Mouse (Mus musculus) liver, embryonic 12.5 days (tissue): Measurements from ENCODE around the gene Slc30a7. TPM values are rescaled to one million over a fixed set of nuclear protein-coding genes. Genes with fewer than 3 reads are reported as not detected.

Experiments
- ATAC-seq: fragments of 200-750 bp; cut with Nextera tagmentation; 2 replicates; pipeline ENCODE4 v1.8.0; 2017; ENCODE audit warnings: moderate number of reproducible peaks, mild to moderate bottlenecking, moderate library complexity
- H3K27ac ChIP-seq: fragments of 300-500 bp; sonication (generic); 2 replicates; pipeline ENCODE4 v1.5.1; 2016; ENCODE audit warnings: mild to moderate bottlenecking
- H3K27me3 ChIP-seq: fragments of 300-500 bp; sonication (generic); replicated peaks from 2 replicates; pipeline ENCODE4 v1.6.1; 2016; ENCODE audit warnings: mild to moderate bottlenecking, moderate library complexity
- H3K36me3 ChIP-seq: fragments of 300-500 bp; sonication (generic); 2 replicates; pipeline ENCODE4 v1.6.1; 2016; ENCODE audit warnings: mild to moderate bottlenecking, moderate library complexity
- H3K4me1 ChIP-seq: fragments of 300-500 bp; sonication (generic); 2 replicates; pipeline ENCODE4 v1.6.1; 2016
- H3K4me2 ChIP-seq: fragments of 300-500 bp; sonication (generic); 2 replicates; pipeline ENCODE4 v1.6.1; 2016; ENCODE audit warnings: mild to moderate bottlenecking, moderate library complexity
- H3K4me3 ChIP-seq: fragments of 300-500 bp; sonication (generic); 2 replicates; pipeline ENCODE4 v1.5.1; 2016; ENCODE audit warnings: mild to moderate bottlenecking, moderate library complexity
- H3K9ac ChIP-seq: fragments of 300-500 bp; sonication (generic); 2 replicates; pipeline ENCODE4 v1.6.1; 2016; ENCODE audit warnings: mild to moderate bottlenecking, moderate library complexity
- H3K9me3 ChIP-seq: fragments of 300-500 bp; sonication (generic); replicated peaks from 2 replicates; pipeline ENCODE4 v1.6.1; 2016; ENCODE audit warnings: mild to moderate bottlenecking, moderate library complexity
- WGBS: fragments of 180-500 bp; shearing (Covaris S2); methylation state at CpG from one replicate; pipeline ENCODE4 v1.1.7; 2016; ENCODE audit not compliant: insufficient replicate concordance; 5-methylcytosine and 5-hydroxymethylcytosine counted together
- polyA plus RNA-seq: library from polyadenylated mRNA; unstranded; fragments of >200 nt; fragmentation: Nextera tagmentation; extraction: Ambion mirVana; gene quantifications from 2 replicates; pipeline ENCODE4 v1.2.1, GENCODE M21; 2016

Slc30a7 gene
- polyA plus RNA-seq, 1 experiment from 2014 or later = 14.2 TPM

DNA sequence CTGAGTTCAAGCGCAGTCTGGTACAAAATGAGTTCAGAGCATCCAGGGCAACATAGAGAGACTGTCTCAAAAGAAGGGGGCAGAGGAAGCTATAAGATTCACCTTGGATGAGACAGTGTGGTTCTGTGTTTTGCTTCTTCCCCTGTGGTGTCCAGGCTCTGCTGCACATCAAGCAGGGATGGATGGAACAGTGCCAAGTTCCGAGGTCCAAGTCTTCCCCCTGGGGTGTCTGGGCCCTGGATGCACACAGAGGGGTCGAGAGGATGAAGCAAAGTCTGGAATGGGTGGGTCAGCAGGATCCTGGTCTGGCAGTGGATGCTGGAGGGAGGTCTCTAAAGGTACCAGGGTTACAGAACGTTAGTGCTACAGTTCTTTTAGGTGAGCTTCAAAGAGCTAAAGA lies 11.4 kb upstream of the Slc30a7 start:
- 65% methylated on average over 4 of the region's 4 CpGs for WGBS
- Histone ChIP-seq H3K9ac (no peak overlapping the region), H3K27me3 (no peaks in the 10 kb centered on the region), H3K36me3 (no peaks in the 10 kb centered on the region), H3K4me1 (no peaks in the 10 kb centered on the region), H3K27ac (no peak overlapping the region), H3K9me3 (no peaks in the 10 kb centered on the region), H3K4me2 (no peak overlapping the region), H3K4me3 (no peak overlapping the region)
- ATAC-seq = no peak

GRCm38 (mm10) chr3:116016116-116016515 lies 8.9 kb upstream of the Slc30a7 start:
- 81% methylated on average over 13 of the region's 13 CpGs for WGBS
- Histone ChIP-seq H3K4me3 (no peak overlapping the region), H3K9me3 (no peaks in the 10 kb centered on the region), H3K4me2 (no peak overlapping the region), H3K27ac (no peak overlapping the region), H3K27me3 (no peaks in the 10 kb centered on the region), H3K4me1 (no peaks in the 10 kb centered on the region), H3K9ac (no peak overlapping the region), H3K36me3 (no peaks in the 10 kb centered on the region)
- ATAC-seq = no peak

GRCm38 (mm10) chr3:116014901-116015300 lies 7.7 kb upstream of the Slc30a7 start:
- ATAC-seq = no peak
- Histone ChIP-seq H3K4me2 (no peak overlapping the region), H3K4me1 (no peaks in the 10 kb centered on the region), H3K9me3 (no peaks in the 10 kb centered on the region), H3K27ac (no peak overlapping the region), H3K27me3 (no peaks in the 10 kb centered on the region), H3K4me3 (no peak overlapping the region), H3K9ac (no peak overlapping the region), H3K36me3 (no peaks in the 10 kb centered on the region)
- WGBS = 74% methylated on average over 6 of the region's 6 CpGs

- WGBS = 80% methylated on average over 17 of the region's 17 CpGs
- Histone ChIP-seq H3K9ac (no peak overlapping the region), H3K4me3 (no peak overlapping the region), H3K36me3 (peaks cover 9% of the 10 kb centered on the region; the same call in 1 of the 2 replicates), H3K27me3 (no peaks in the 10 kb centered on the region), H3K4me2 (no peak overlapping the region), H3K4me1 (peaks cover 33% of the 10 kb centered on the region), H3K27ac (no peak overlapping the region), H3K9me3 (no peaks in the 10 kb centered on the region)
- no peak for ATAC-seq
These were observed 2.6 kb upstream of the Slc30a7 start for GRCm38 (mm10) chr3:116009622-116010344.

DNA sequence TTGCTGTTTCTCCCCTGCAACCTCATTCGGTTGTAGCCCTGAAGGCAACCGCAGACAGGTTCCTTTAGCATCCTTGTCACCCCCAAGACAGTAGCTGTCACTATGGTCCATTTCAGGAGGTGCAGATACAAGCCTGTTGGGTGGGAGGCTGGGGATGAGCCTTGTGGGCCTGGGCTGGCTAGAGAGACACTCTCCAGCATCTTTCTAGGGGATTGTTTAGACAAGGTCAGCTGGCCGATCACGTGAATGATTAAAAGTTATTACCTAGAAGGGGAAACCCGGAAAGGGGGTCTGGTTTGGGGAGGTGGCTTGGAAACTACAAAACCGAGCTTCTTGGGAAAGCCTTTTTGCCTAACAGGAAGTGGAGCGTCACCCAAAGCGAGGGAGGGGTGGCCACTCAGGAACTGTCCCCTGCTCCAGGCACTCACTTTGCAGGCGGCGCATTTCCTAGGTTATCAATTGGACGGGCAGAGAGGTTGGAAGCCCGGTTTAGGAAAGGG lies 785 bp upstream of the Slc30a7 start:
- peak; percentile 48 for ATAC-seq
- WGBS = 1% methylated on average over 12 of the region's 12 CpGs
- Histone ChIP-seq H3K36me3 (peaks cover 23% of the 10 kb centered on the region; the same call in 1 of the 2 replicates), H3K4me3 (peak overlapping the region; percentile 83), H3K9ac (peak overlapping the region; percentile 82), H3K27ac (peak overlapping the region; percentile 72), H3K4me1 (peaks cover 37% of the 10 kb centered on the region), H3K9me3 (no peaks in the 10 kb centered on the region), H3K4me2 (peak overlapping the region; percentile 98), H3K27me3 (no peaks in the 10 kb centered on the region)

DNA sequence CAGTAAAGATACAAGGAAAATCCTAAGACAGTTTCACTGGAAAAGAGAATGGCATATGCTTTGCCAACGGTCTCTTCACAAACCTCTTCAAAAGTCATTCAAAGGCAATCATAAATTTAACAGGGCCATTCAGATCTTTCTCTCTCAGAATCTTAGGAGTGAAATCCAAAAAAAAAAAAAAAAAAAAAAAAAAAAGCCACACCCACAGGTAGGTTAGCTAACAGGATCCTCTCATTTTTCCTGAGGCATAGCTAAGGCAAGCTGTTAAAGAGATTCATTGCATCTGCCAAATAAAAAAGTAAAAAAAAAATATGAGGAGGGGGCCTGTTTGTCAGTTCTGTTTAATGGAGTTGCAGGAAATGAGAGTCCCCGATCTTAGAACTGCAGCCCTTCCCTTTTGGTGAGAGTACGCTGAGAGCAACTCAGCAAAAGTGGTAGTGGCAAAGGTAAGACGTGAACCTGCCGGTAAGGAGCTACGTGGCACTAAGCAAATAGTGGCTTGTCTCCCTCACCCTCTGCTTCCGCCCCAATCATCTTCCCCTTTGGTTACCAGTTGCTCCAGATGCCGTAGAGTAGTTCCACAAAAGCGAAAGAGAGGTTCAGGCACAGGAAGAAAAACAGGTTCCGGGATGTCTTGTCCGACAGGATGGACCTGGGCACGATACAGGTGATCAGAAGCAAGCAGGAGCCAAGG lies 775 bp downstream of the Slc30a7 start:
- Histone ChIP-seq H3K27ac (peak overlapping the region; percentile 68), H3K27me3 (no peaks in the 10 kb centered on the region), H3K4me1 (peaks cover 37% of the 10 kb centered on the region), H3K9me3 (no peaks in the 10 kb centered on the region), H3K4me3 (peak overlapping the region; percentile 83), H3K36me3 (peaks cover 32% of the 10 kb centered on the region), H3K4me2 (peak overlapping the region; percentile 98), H3K9ac (peak overlapping the region; percentile 82)
- WGBS = 6% methylated on average over 12 of the region's 12 CpGs
- ATAC-seq = peak; percentile 25; the same call in 1 of the 2 replicates

DNA sequence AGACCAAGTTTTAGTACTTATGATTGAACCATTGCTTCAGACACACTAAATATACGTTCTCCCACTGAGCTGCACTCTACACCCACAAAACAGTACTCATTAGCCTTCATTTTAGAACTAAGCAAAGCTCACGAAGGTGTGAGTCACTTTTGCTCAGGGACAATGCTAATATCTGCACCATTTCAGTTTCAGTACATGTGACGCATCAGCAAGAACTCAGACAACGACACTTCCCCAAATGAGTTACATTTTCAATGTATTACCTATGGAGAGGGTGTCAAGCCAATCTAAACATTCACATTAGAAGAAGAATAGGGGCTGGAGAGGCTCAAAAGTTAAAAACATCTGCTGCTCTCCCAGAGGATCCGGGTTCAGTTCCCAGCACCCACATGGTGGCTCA lies 10.3 kb downstream of the Slc30a7 start:
- Histone ChIP-seq H3K27ac (no peak overlapping the region), H3K4me2 (no peak overlapping the region), H3K9me3 (no peaks in the 10 kb centered on the region), H3K27me3 (no peaks in the 10 kb centered on the region), H3K9ac (no peak overlapping the region), H3K4me1 (no peaks in the 10 kb centered on the region), H3K4me3 (no peak overlapping the region), H3K36me3 (peaks cover 50% of the 10 kb centered on the region)
- 76% methylated on average over 5 of the region's 5 CpGs for WGBS
- ATAC-seq = no peak

DNA sequence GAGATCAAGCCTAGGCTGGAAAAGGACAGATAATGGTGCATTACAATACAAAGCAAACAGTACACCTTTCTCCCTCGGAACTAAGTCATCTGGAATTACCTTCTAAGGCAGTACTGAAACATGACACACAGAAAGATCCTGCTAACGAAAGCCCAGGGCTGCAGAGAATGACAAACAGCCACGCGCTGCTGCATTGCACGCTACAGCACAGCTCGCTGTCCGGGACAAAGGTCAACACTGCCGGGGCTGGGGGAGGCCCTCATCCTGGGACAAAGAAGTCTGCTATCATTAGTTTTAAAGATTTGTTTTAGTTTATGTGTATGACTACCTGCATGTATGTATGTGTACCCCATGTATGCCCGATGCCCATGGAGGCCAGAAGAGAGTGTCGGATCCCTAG lies 14.2 kb downstream of the Slc30a7 start:
- Histone ChIP-seq H3K4me3 (no peak overlapping the region), H3K27ac (no peak overlapping the region), H3K4me1 (no peaks in the 10 kb centered on the region), H3K27me3 (no peaks in the 10 kb centered on the region), H3K4me2 (no peak overlapping the region), H3K9me3 (no peaks in the 10 kb centered on the region), H3K9ac (no peak overlapping the region), H3K36me3 (peaks cover 51% of the 10 kb centered on the region)
- ATAC-seq = peak; percentile 49; the same call in 1 of the 2 replicates
- WGBS = 79% methylated on average over 10 of the region's 10 CpGs

DNA sequence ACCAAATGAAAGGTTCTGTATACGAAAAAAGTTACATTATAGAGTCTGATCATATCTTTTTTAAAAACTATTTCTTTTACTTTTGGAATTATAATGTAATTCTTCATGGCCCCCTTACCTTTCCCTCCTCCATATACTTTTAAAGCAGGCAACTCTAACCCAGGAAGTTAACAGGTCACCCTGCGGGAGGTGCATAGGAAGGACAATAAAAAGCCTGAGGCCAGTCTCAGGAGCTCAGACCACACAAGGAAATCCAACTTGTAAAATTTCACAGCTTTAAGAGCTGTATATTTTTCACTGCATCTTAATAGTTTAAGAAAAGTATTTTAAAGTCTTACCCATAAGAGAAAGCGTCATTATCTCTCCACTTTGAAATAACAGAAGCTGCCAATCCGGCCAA lies 14.6 kb downstream of the Slc30a7 start:
- Histone ChIP-seq H3K9ac (no peak overlapping the region), H3K4me3 (no peak overlapping the region), H3K4me1 (no peaks in the 10 kb centered on the region), H3K27ac (no peak overlapping the region), H3K36me3 (peaks cover 49% of the 10 kb centered on the region), H3K4me2 (no peak overlapping the region), H3K27me3 (no peaks in the 10 kb centered on the region), H3K9me3 (no peaks in the 10 kb centered on the region)
- WGBS = 71% methylated on average over 4 of the region's 4 CpGs
- ATAC-seq = no peak

DNA sequence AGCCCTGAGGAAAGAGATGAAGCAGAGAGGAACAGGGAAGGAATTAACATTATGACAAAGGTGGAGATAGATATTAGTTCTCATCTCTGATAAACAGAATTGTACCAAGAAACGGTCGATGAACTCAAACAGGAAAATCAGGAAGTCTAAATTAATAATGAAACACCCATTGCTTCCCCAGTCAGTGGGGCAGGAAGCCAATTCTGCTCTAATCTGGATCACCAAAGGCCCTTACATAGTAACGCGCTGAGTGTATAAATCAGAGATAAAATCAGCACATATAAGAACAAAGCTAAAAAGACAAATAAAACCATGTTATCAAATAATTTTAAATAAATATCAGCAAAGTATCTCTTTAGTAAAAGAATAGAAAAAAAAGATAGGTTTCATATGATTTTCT lies 15.1 kb downstream of the Slc30a7 start:
- Histone ChIP-seq H3K9me3 (no peaks in the 10 kb centered on the region), H3K36me3 (peaks cover 49% of the 10 kb centered on the region), H3K4me3 (no peak overlapping the region), H3K9ac (no peak overlapping the region), H3K27ac (no peak overlapping the region), H3K4me1 (no peaks in the 10 kb centered on the region), H3K4me2 (no peak overlapping the region), H3K27me3 (no peaks in the 10 kb centered on the region)
- no peak for ATAC-seq
- WGBS = 60% methylated on average over 4 of the region's 4 CpGs

DNA sequence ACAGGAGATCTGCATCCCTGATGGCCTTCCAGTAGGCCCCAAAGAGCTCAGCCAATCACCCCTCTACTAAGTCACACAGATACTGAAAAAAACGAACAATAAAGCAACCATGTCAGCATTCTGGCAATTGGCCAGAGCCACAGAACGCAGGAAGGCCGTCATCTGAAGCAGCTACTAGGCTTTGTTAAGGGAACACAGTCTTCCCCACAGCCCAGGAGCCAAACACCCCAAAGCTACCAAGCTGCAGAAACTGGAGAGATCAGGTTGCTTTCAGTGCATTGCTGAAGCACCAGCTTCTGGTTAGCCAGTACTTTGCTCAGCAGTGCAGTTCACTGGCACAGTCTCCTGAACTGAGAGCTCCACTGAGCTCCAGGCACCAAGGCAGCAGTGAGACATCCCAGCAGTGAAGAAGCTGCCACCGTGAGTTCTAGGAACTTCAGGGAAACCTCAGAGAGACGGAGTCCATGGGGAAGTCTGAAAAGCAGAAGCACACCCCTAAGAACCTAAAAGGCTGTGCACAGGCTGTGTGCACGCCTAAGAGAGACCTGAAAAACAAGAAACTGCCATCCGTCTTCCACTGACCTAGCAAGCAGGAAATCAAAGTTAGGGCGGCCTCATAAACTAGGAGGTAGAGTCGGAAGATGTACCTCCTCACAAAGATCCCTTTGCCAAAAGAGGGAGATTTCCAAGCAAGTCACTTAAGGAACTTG lies 21.9 kb downstream of the Slc30a7 start:
- Histone ChIP-seq H3K4me3 (no peak overlapping the region), H3K4me2 (no peak overlapping the region), H3K4me1 (no peaks in the 10 kb centered on the region), H3K36me3 (peaks cover 72% of the 10 kb centered on the region), H3K9ac (no peak overlapping the region), H3K27ac (no peak overlapping the region), H3K27me3 (no peaks in the 10 kb centered on the region), H3K9me3 (no peaks in the 10 kb centered on the region)
- no peak for ATAC-seq
- WGBS = 67% methylated on average over 9 of the region's 9 CpGs

- H3K36me3 ChIP-seq = peaks cover 68% of the 10 kb centered on the region
- no peak overlapping the region for H3K27ac ChIP-seq
- H3K4me3 ChIP-seq = no peak overlapping the region
- ATAC-seq = no peak
- no peaks in the 10 kb centered on the region for H3K4me1 ChIP-seq
- H3K4me2 ChIP-seq = no peak overlapping the region
- no peak overlapping the region for H3K9ac ChIP-seq
- WGBS = 83% methylated on average over 9 of the region's 9 CpGs
- H3K9me3 ChIP-seq = no peaks in the 10 kb centered on the region
- H3K27me3 ChIP-seq = no peaks in the 10 kb centered on the region
These were observed 22.6 kb downstream of the Slc30a7 start for GRCm38 (mm10) chr3:115984653-115985052.
